Mouse (Mus musculus) olfactory bulb, adult 2 months (tissue): Measurements from ENCODE around the gene Cux2.

Experiments used
- CTCF ChIP-seq: fragments of 200-500 bp; IDR thresholded peaks from 2 replicates; pipeline ENCODE4 v1.5.1; 2012; ENCODE audit warnings: low read depth, mild to moderate bottlenecking, low read length, moderate library complexity; ENCODE audit not compliant: insufficient read depth
- POLR2A ChIP-seq: fragments of 200-500 bp; IDR thresholded peaks from 2 replicates; pipeline ENCODE4 v1.6.1; 2012; ENCODE audit warnings: mild to moderate bottlenecking, low read depth, low read length, moderate library complexity; ENCODE audit not compliant: insufficient read depth

GRCm38 (mm10) chr5:122068563-122068962 lies 18.7 kb upstream of the Cux2 start:
- no peak for TF ChIP-seq POLR2A
- no peak for TF ChIP-seq CTCF
